Mouse (Mus musculus): ENCODE results near the gene Itga7. TPM values are rescaled to one million over a fixed set of nuclear protein-coding genes. Genes with fewer than 3 reads are reported as not detected.

Itga7 gene
- polyA plus RNA-seq, 1 experiment = 635 TPM

GRCm38 (mm10) chr10:128896807-128897206, 36.8 kb upstream of the Itga7 start:
- TF ChIP-seq POLR2A (IDR thresholded peaks at IDR 0.05; ENCODE audit: insufficient read length, low read depth) = no peak
- no peak for TF ChIP-seq MAX (IDR thresholded peaks at IDR 0.05; ENCODE audit: low read depth)
- no peak overlapping the region for H3ac ChIP-seq (ENCODE audit: control insufficient read depth, insufficient read length)
- H3K4me2 ChIP-seq (ENCODE audit: low read depth) = no peak overlapping the region
- no peaks in the 10 kb centered on the region for H3K79me2 ChIP-seq (ENCODE audit: control insufficient read depth, insufficient read depth)
- H3K4me3 ChIP-seq = no peak overlapping the region
- H3K36me3 ChIP-seq (ENCODE audit: control insufficient read depth, insufficient read depth) = no peaks in the 10 kb centered on the region
- H3K27me3 ChIP-seq (ENCODE audit: control insufficient read depth, insufficient read depth, insufficient read length) = no peaks in the 10 kb centered on the region

GRCm38 (mm10) chr10:128897501-128897900, 36.1 kb upstream of the Itga7 start:
- Histone ChIP-seq H3K4me3 (no peak overlapping the region), H3K27me3 (ENCODE audit: control insufficient read depth, insufficient read depth, insufficient read length) (no peaks in the 10 kb centered on the region), H3K4me2 (ENCODE audit: low read depth) (no peak overlapping the region), H3K79me2 (ENCODE audit: control insufficient read depth, insufficient read depth) (no peaks in the 10 kb centered on the region), H3ac (ENCODE audit: control insufficient read depth, insufficient read length) (no peak overlapping the region), H3K36me3 (ENCODE audit: control insufficient read depth, insufficient read depth) (no peaks in the 10 kb centered on the region)
- no peak for TF ChIP-seq MYOD1 (IDR thresholded peaks at IDR 0.05; ENCODE audit: control insufficient read depth in 1 of 3, insufficient read length in 2 of 3, low read depth in 2 of 3)
- TF ChIP-seq POLR2AphosphoS2 (IDR thresholded peaks at IDR 0.05; ENCODE audit: insufficient read length, low read depth) = no peak
- TF ChIP-seq MAX (IDR thresholded peaks at IDR 0.05; ENCODE audit: low read depth) = no peak
- no peak for TF ChIP-seq USF1 (IDR thresholded peaks at IDR 0.05; ENCODE audit: low read depth)
- TF ChIP-seq SRF (IDR thresholded peaks at IDR 0.05; ENCODE audit: control insufficient read depth, insufficient read length, low read depth) = no peak
- TF ChIP-seq TCF12 (IDR thresholded peaks at IDR 0.05; ENCODE audit: insufficient read depth, poor library complexity, severe bottlenecking) = no peak
- TF ChIP-seq E2F4 (IDR thresholded peaks at IDR 0.05; ENCODE audit: insufficient read depth) = no peak
- TF ChIP-seq CEBPB (IDR thresholded peaks at IDR 0.05; ENCODE audit: insufficient read depth, poor library complexity, severe bottlenecking) = no peak
- no peak for TF ChIP-seq MYOG (IDR thresholded peaks at IDR 0.05; ENCODE audit: control insufficient read depth in 1 of 3, insufficient read depth in 1 of 3, insufficient read length in 2 of 3, low read depth in 2 of 3)
- no peak for TF ChIP-seq POLR2A (IDR thresholded peaks at IDR 0.05; ENCODE audit: insufficient read length, low read depth)
- TF ChIP-seq REST (IDR thresholded peaks at IDR 0.05; ENCODE audit: insufficient read depth, insufficient read length) = no peak
- no peak for TF ChIP-seq TCF3 (IDR thresholded peaks at IDR 0.05; ENCODE audit: insufficient read length, low read depth)

GRCm38 (mm10) chr10:128899759-128900490, 33.7 kb upstream of the Itga7 start:
- H3K36me3 ChIP-seq (ENCODE audit: control insufficient read depth, insufficient read depth) = no peaks in the 10 kb centered on the region
- no peak overlapping the region for H3K4me3 ChIP-seq
- TF ChIP-seq TCF12 (IDR thresholded peaks at IDR 0.05; ENCODE audit: insufficient read depth, poor library complexity, severe bottlenecking) = no peak
- TF ChIP-seq MAX (IDR thresholded peaks at IDR 0.05; ENCODE audit: low read depth) = no peak
- TF ChIP-seq SRF (IDR thresholded peaks at IDR 0.05; ENCODE audit: control insufficient read depth, insufficient read length, low read depth) = no peak
- no peak for TF ChIP-seq MYOG (IDR thresholded peaks at IDR 0.05; ENCODE audit: control insufficient read depth in 1 of 3, insufficient read depth in 1 of 3, insufficient read length in 2 of 3, low read depth in 2 of 3)
- TF ChIP-seq USF1 (IDR thresholded peaks at IDR 0.05; ENCODE audit: low read depth) = no peak
- TF ChIP-seq REST (IDR thresholded peaks at IDR 0.05; ENCODE audit: insufficient read depth, insufficient read length) = no peak
- TF ChIP-seq POLR2A (IDR thresholded peaks at IDR 0.05; ENCODE audit: insufficient read length, low read depth) = no peak
- TF ChIP-seq CEBPB (IDR thresholded peaks at IDR 0.05; ENCODE audit: insufficient read depth, poor library complexity, severe bottlenecking) = no peak
- no peak for TF ChIP-seq TCF3 (IDR thresholded peaks at IDR 0.05; ENCODE audit: insufficient read length, low read depth)
- no peak for TF ChIP-seq POLR2AphosphoS2 (IDR thresholded peaks at IDR 0.05; ENCODE audit: insufficient read length, low read depth)
- no peak for TF ChIP-seq E2F4 (IDR thresholded peaks at IDR 0.05; ENCODE audit: insufficient read depth)
- no peak for TF ChIP-seq MYOD1 (IDR thresholded peaks at IDR 0.05; ENCODE audit: control insufficient read depth in 1 of 3, insufficient read length in 2 of 3, low read depth in 2 of 3)
- H3K27me3 ChIP-seq (ENCODE audit: control insufficient read depth, insufficient read depth, insufficient read length) = no peaks in the 10 kb centered on the region
- no peak overlapping the region for H3K4me2 ChIP-seq (ENCODE audit: low read depth)
- H3ac ChIP-seq (ENCODE audit: control insufficient read depth, insufficient read length) = no peak overlapping the region
- no peaks in the 10 kb centered on the region for H3K79me2 ChIP-seq (ENCODE audit: control insufficient read depth, insufficient read depth)

- Histone ChIP-seq H3K36me3 (ENCODE audit: control insufficient read depth, insufficient read depth) (no peaks in the 10 kb centered on the region), H3K79me2 (ENCODE audit: control insufficient read depth, insufficient read depth) (no peaks in the 10 kb centered on the region), H3K4me3 (no peak within 1 kb of the TSS), H3K27me3 (ENCODE audit: control insufficient read depth, insufficient read depth, insufficient read length) (no peaks in the 10 kb centered on the region), H3K4me2 (ENCODE audit: low read depth) (no peak within 1 kb of the TSS), H3ac (ENCODE audit: control insufficient read depth, insufficient read length) (no peak within 1 kb of the TSS)
- TF ChIP-seq SRF (IDR thresholded peaks at IDR 0.05; ENCODE audit: control insufficient read depth, insufficient read length, low read depth) (no peak), MYOG (IDR thresholded peaks at IDR 0.05; ENCODE audit: control insufficient read depth in 1 of 3, insufficient read depth in 1 of 3, insufficient read length in 2 of 3, low read depth in 2 of 3) (no peak), E2F4 (IDR thresholded peaks at IDR 0.05; ENCODE audit: insufficient read depth) (no peak), POLR2A (IDR thresholded peaks at IDR 0.05; ENCODE audit: insufficient read length, low read depth) (no peak), MYOD1 (IDR thresholded peaks at IDR 0.05; ENCODE audit: control insufficient read depth in 1 of 3, insufficient read length in 2 of 3, low read depth in 2 of 3) (no peak), TCF12 (IDR thresholded peaks at IDR 0.05; ENCODE audit: insufficient read depth, poor library complexity, severe bottlenecking) (no peak), POLR2AphosphoS2 (IDR thresholded peaks at IDR 0.05; ENCODE audit: insufficient read length, low read depth) (no peak), TCF3 (IDR thresholded peaks at IDR 0.05; ENCODE audit: insufficient read length, low read depth) (no peak)
Measured at GRCm38 (mm10) chr10:128900698-128901097, 32.9 kb upstream of the Itga7 start, which contains the start of gene Cd63. Cd63 (plus strand) TSS chr10:128900989.

- Histone ChIP-seq H3K36me3 (ENCODE audit: control insufficient read depth, insufficient read depth) (no peaks in the 10 kb centered on the region), H3K4me2 (ENCODE audit: low read depth) (no peak overlapping the region), H3ac (ENCODE audit: control insufficient read depth, insufficient read length) (no peak overlapping the region), H3K4me3 (no peak overlapping the region), H3K79me2 (ENCODE audit: control insufficient read depth, insufficient read depth) (no peaks in the 10 kb centered on the region), H3K27me3 (ENCODE audit: control insufficient read depth, insufficient read depth, insufficient read length) (no peaks in the 10 kb centered on the region)
- no peak for TF ChIP-seq MAX (IDR thresholded peaks at IDR 0.05; ENCODE audit: low read depth)
- no peak for TF ChIP-seq MYOG (IDR thresholded peaks at IDR 0.05; ENCODE audit: control insufficient read depth in 1 of 3, insufficient read depth in 1 of 3, insufficient read length in 2 of 3, low read depth in 2 of 3)
- TF ChIP-seq MYOD1 (IDR thresholded peaks at IDR 0.05; ENCODE audit: control insufficient read depth in 1 of 3, insufficient read length in 2 of 3, low read depth in 2 of 3) = no peak
- no peak for TF ChIP-seq E2F4 (IDR thresholded peaks at IDR 0.05; ENCODE audit: insufficient read depth)
- TF ChIP-seq SRF (IDR thresholded peaks at IDR 0.05; ENCODE audit: control insufficient read depth, insufficient read length, low read depth) = no peak
- no peak for TF ChIP-seq USF1 (IDR thresholded peaks at IDR 0.05; ENCODE audit: low read depth)
Measured at GRCm38 (mm10) chr10:128901409-128901808, 32.2 kb upstream of the Itga7 start.
